Mouse (Mus musculus) cerebellum, adult 9-11 months (tissue): ENCODE measurements around the gene H2afb1.
"Not testable (repeated sequence)": the region's sequence is repeated elsewhere in the genome, so short reads cannot be mapped to it uniquely, and the experiment has no call there.

ENCODE experiments used
- DNase-seq: peaks from one replicate; pipeline ENCODE4 v3.0.0; 2022

The H2afb1 gene

GRCm38 (mm10) chrX:117014457-117014856 is at the start of gene H2afb1:
TSS of gene H2afb1 (plus strand) at chrX:117014757.
- not testable (repeated sequence) for DNase-seq

GRCm38 (mm10) chrX:117036085-117036484 is 21.5 kb downstream of the H2afb1 start:
- DNase-seq: no peak
